Mouse (Mus musculus): Measurements from ENCODE around the gene Med24.

- no peak for TF ChIP-seq CTCF (IDR thresholded peaks at IDR 0.05; ENCODE audit: insufficient read depth, low read length)
- TF ChIP-seq POLR2A (IDR thresholded peaks at IDR 0.05; ENCODE audit: borderline replicate concordance, extremely low read depth, low read depth, low read length) = no peak
These were observed 43.6 kb downstream of the Med24 start for GRCm38 (mm10) chr11:98685642-98686041.
